Mouse (Mus musculus) myocyte (in vitro differentiated cells): Measurements from ENCODE around the gene Gm7876.
"Not testable (repeated sequence)": the region's sequence is repeated elsewhere in the genome, so short reads cannot be mapped to it uniquely, and the experiment has no call there.

ENCODE experiments used
- POLR2A ChIP-seq: IDR thresholded peaks from one replicate; pipeline ENCODE4 v1.6.1; 2011; ENCODE audit warnings: low read depth, mild to moderate bottlenecking, control low read depth, moderate library complexity; ENCODE audit not compliant: insufficient read length
- POLR2AphosphoS2 ChIP-seq: IDR thresholded peaks from one replicate; pipeline ENCODE4 v1.6.1; 2011; ENCODE audit warnings: low read depth, control low read depth; ENCODE audit not compliant: insufficient read length
- TCF12 ChIP-seq: IDR thresholded peaks from one replicate; pipeline ENCODE4 v1.6.1; 2011; ENCODE audit warnings: mild to moderate bottlenecking, control low read depth; ENCODE audit not compliant: poor library complexity, insufficient read depth, severe bottlenecking
- USF1 ChIP-seq: IDR thresholded peaks from one replicate; pipeline ENCODE4 v1.6.1; 2011; ENCODE audit warnings: low read depth, mild to moderate bottlenecking, control low read depth, moderate library complexity

DNA sequence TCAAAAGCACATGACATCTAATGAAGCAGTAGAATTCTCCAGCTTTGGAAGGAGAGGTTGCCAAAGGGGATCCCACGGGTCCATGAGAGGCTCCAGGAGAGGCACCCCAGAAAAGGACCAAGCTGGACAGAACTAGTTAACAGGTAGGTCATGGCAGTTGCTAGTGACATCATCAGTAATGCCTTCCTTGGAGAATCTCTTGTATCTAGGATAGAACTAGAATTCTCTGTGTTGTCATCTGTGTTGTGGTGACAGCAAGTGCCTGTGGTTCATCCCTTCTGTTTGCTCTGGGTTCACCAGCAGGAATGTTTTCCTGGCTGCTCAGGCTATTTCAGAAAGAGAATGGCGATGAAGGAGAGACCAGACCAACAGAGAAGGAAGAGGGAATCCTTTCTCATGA, 45.1 kb upstream of the Gm7876 start, which contains the start of gene Gm3239:
- not testable (repeated sequence) for TF ChIP-seq POLR2A, USF1, TCF12, POLR2AphosphoS2
